Mouse (Mus musculus) lung, postnatal 0 days (tissue): ENCODE measurements around the gene Zfp512.

Source experiments
- CTCF ChIP-seq: IDR thresholded peaks from 2 replicates; pipeline ENCODE4 v1.5.1; 2016; ENCODE audit warnings: antibody characterized with exemption, mild to moderate bottlenecking
- EP300 ChIP-seq: IDR thresholded peaks from 2 replicates; pipeline ENCODE4 v1.6.1; 2016; ENCODE audit warnings: antibody characterized with exemption, mild to moderate bottlenecking, control low read depth

DNA sequence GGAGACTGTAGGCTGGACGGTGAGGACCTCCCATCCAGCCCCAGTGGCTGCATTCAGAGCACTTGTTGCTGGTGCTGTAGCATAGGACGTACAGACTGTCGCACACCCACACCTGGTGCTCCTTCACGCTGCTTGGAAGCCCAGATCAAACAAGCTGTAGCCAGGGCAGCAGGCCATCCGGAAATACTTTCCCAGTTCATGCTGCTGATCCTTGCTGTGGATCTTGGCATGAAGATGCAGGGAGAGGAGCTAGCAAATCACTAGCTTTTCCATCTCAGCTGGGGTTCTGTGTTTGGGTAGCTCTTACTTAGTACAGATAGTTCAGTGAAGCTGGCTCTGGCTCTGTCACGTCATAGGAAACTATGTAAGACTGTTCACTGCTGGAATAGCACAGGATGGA is 17.5 kb downstream of the Zfp512 start:
- no peak for TF ChIP-seq CTCF
- TF ChIP-seq EP300 = no peak
